Mouse (Mus musculus) liver, embryonic 14.5 days (tissue): ENCODE results near the gene Ptprz1.

Source experiments
- CTCF ChIP-seq: IDR thresholded peaks from 2 replicates; pipeline ENCODE4 v1.5.1; 2016; ENCODE audit warnings: antibody characterized with exemption, low read depth, control low read depth
- EP300 ChIP-seq: IDR thresholded peaks from 2 replicates; pipeline ENCODE4 v1.6.1; 2016; ENCODE audit warnings: antibody characterized with exemption, low read depth

DNA sequence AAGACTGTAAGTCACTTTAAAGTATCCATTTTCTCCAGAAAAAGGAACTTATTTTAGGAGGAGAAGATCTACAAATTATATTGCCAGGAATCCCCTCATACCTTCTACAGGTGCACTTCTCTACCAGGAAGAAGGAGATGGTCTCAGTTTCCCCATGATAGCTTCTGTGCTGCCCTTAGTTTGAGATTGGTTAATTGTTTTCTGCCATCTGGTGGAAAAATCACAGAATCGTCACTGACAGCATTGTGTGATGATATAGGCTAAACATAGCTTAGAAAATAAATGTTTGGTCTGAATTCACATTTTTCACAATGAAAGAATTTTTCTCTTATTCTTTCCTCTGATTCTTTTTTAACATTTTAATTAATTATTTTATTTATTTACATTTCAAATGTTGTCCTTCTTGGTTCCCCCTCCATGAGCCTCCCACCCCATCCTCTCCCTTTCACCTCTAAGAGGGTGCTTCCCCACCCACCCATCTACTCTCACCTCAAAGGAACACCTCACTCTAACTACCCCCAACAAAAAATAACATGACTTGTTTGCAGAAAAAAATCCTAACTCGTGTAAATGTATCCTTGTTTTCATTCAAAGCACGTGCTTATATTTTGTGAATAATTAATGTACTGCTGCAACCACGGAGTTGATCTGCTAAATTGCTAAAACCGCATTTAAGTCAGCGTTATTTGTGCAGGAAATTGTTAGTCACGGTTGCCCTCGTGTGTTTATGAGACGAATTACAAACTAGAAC, 108.6 kb downstream of the Ptprz1 start:
- no peak for TF ChIP-seq CTCF
- TF ChIP-seq EP300: no peak
